Mouse (Mus musculus) testis, adult 2 months (tissue): ENCODE data around the gene N4bp3. TPM values are rescaled to one million over a fixed set of nuclear protein-coding genes. Genes with fewer than 3 reads are reported as not detected.

ENCODE experiments used
- H3K27ac ChIP-seq: fragments of 200-500 bp; 2 replicates; pipeline ENCODE4 v1.5.1; 2012; ENCODE audit warnings: low read depth, low read length; ENCODE audit not compliant: control insufficient read depth, insufficient read depth
- H3K27me3 ChIP-seq: fragments of 200-500 bp; 2 replicates; pipeline ENCODE4 v1.6.1; 2012; ENCODE audit warnings: mild to moderate bottlenecking, low read length, moderate library complexity; ENCODE audit not compliant: control insufficient read depth, insufficient read depth
- H3K36me3 ChIP-seq: fragments of 200-500 bp; 2 replicates; pipeline ENCODE4 v1.6.1; 2012; ENCODE audit warnings: mild to moderate bottlenecking, low read length; ENCODE audit not compliant: control insufficient read depth, insufficient read depth
- H3K4me1 ChIP-seq: fragments of 200-500 bp; 2 replicates; pipeline ENCODE4 v1.6.1; 2012; ENCODE audit warnings: low read length; ENCODE audit not compliant: control insufficient read depth, insufficient read depth
- H3K4me3 ChIP-seq: fragments of 200-500 bp; 2 replicates; pipeline ENCODE4 v1.5.1; 2012; ENCODE audit warnings: low read depth, mild to moderate bottlenecking, low read length, moderate library complexity, mixed read lengths; ENCODE audit not compliant: control insufficient read depth
- CTCF ChIP-seq: fragments of 200-500 bp; IDR thresholded peaks from 2 replicates; pipeline ENCODE4 v1.5.1; 2012; ENCODE audit warnings: low read depth, mild to moderate bottlenecking, inconsistent platforms, low read length, moderate library complexity; ENCODE audit not compliant: control insufficient read depth, insufficient read depth, insufficient replicate concordance
- POLR2A ChIP-seq: fragments of 200-500 bp; IDR thresholded peaks from 2 replicates; pipeline ENCODE4 v1.6.1; 2012; ENCODE audit warnings: low read depth, mild to moderate bottlenecking, inconsistent platforms, low read length, moderate library complexity; ENCODE audit not compliant: control insufficient read depth
- polyA plus RNA-seq: library from polyadenylated mRNA; depleted of rRNA; stranded (reverse); fragments of >200 nt; gene quantifications from 2 replicates; pipeline ENCODE4 v1.2.3, GENCODE M21; 2012

The N4bp3 gene
- polyA plus RNA-seq, 1 experiment: 16.3 TPM

DNA sequence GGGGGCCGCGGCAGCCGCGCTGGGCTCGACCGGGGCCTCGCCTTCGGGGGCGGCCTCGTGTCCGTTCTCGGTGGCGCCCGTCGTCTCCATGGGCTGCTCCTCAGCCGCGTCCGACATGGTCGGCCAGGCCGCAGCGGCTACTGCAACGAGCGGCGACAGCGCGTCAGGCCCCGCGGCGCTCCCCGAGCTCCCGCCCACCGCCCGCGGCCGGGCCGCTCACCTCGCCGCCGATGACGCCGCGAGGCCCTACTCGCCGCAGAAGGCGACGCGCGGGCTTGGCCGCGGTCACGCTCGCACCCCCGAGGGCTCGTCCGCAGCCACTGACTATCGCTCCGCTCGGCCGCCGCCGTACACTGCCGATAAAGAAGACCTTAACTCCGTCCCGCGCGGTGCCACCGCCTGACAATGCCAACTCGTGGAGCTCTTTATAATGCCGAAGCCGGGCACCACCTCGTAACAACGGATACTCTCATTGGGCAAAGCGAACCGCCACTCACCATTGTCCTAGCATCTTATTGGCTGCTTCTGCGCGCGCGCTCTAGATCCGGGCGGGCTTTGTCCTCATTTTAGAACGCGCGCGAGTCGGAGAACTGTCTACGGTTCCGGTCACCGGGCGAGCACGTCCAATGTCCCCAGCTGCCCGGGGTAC, 44.1 kb downstream of the N4bp3 start, which contains the start of gene Hnrnpab:
Gene Hnrnpab, minus strand, starts transcription at position 401 of the 649 bp plus-strand sequence.
- Histone ChIP-seq H3K4me1 (0 out of 2 replicates have a peak, but pooled peaks cover 2% of the 10 kb centered on the region), H3K4me3 (peak within 1 kb of the TSS; percentile 92), H3K27ac (peak within 1 kb of the TSS; percentile 94), H3K27me3 (no peaks in the 10 kb centered on the region), H3K36me3 (peaks cover 8% of the 10 kb centered on the region)
- TF ChIP-seq POLR2A (peak; percentile 100), CTCF (no peak)

DNA sequence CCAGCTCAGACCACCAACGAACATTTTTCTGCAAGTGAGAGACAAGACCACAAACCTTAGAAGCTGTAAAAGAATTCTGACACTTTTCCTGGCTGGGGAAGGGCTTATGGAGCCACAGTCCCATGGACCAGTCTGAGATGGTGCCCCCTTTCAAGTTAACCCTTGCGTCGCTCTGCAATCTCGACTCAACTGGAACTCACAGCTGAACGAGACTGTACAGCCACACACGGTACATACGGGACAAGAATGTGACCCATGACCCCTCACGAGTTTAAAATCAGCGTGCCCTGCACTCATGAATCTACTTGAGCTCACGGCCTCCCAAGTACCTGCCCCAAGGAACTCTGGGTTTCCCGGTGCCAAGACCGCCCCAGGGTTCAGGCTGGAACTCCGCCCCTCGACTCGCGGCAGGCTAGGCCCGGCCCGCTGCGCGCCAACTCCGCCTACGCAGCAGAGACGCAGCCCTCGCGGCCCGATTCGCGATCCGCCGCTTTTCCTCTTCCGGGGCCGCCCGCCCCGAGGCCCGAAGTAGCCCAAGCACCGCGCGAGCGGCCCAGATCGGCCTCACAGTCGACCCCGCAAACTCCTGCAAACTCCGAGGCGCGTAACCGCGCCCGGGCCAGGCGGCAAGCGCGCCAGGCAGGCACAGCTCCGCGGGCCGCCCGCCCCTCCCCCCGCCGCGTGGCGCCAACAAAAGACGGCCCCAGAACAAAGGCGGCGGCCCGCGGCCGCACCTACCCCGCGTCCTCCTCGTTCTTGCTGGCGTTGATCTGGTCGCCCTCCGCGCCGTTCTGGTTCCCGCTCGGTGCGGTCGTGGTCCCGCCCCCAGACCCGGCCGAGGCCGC, 44.8 kb downstream of the N4bp3 start:
- H3K27me3 ChIP-seq: no peaks in the 10 kb centered on the region
- peaks cover 8% of the 10 kb centered on the region for H3K36me3 ChIP-seq
- H3K27ac ChIP-seq: peak overlapping the region; percentile 94
- H3K4me3 ChIP-seq: peak overlapping the region; percentile 92
- H3K4me1 ChIP-seq: 0 out of 2 replicates have a peak, but pooled peaks cover 2% of the 10 kb centered on the region
- TF ChIP-seq CTCF (no peak), POLR2A (peak; percentile 71)

DNA sequence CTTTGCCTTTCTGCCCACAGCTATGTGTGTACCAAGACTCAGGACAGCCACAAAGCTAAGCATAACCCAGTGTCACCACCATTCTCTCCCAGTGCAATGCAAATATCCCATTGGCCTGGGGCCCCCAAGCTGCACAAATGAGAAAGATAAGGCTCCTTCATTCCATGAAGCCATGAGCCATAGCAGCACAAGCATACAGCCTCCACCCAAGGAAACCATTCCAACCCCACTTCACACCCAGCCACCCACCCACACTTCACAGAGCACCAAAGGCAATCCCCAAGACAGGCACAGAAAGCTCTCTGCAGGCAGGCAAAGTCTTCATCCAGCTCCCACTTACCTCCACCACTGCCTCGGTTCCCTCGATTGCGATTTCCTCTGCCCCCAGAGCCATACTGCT, 48.4 kb downstream of the N4bp3 start:
- Histone ChIP-seq H3K27me3 (no peaks in the 10 kb centered on the region), H3K27ac (no peak overlapping the region), H3K4me3 (no peak overlapping the region), H3K4me1 (0 out of 2 replicates have a peak, but pooled peaks cover 2% of the 10 kb centered on the region), H3K36me3 (peaks cover 8% of the 10 kb centered on the region)
- TF ChIP-seq CTCF: no peak
- no peak for TF ChIP-seq POLR2A

DNA sequence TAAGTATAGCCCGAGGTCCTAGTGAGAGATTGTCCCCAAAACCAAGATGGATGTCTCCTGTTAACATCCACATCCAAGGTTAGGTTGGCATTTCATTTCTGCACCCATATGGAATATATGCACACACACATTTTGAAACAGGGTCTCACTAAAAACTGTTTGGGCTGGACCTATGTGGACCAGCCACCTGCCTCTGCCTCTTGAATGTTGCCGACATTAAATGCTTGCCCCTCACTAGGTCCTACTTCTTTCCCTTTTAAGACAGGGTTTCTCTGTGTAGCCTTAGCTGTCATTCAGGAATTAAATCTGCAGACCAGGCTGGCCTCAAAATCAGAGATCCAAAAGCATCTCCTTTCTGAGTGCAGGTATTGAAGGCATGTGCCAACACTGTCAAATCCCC, 53.1 kb downstream of the N4bp3 start:
- Histone ChIP-seq H3K27ac (no peak overlapping the region), H3K4me3 (no peak overlapping the region), H3K4me1 (no peaks in the 10 kb centered on the region), H3K27me3 (no peaks in the 10 kb centered on the region), H3K36me3 (no peaks in the 10 kb centered on the region; the same call in 1 of the 2 replicates)
- TF ChIP-seq POLR2A (no peak), CTCF (no peak)

- H3K4me3 ChIP-seq: no peak overlapping the region
- no peaks in the 10 kb centered on the region for H3K27me3 ChIP-seq
- TF ChIP-seq POLR2A (no peak), CTCF (no peak)
- H3K36me3 ChIP-seq: peaks cover 3% of the 10 kb centered on the region
- H3K4me1 ChIP-seq: no peaks in the 10 kb centered on the region
- no peak overlapping the region for H3K27ac ChIP-seq
Measured at GRCm38 (mm10) chr11:51595459-51596083, 55.1 kb downstream of the N4bp3 start.

- H3K36me3 ChIP-seq: peaks cover 3% of the 10 kb centered on the region
- H3K4me1 ChIP-seq: no peaks in the 10 kb centered on the region
- H3K27me3 ChIP-seq: no peaks in the 10 kb centered on the region
- no peak overlapping the region for H3K4me3 ChIP-seq
- no peak overlapping the region for H3K27ac ChIP-seq
- TF ChIP-seq POLR2A (no peak), CTCF (no peak)
Measured at GRCm38 (mm10) chr11:51594715-51595350, 55.8 kb downstream of the N4bp3 start.
